Mouse (Mus musculus) lung, adult 10 weeks (tissue): ENCODE results near the gene Slc35c2. TPM values are rescaled to one million over a fixed set of nuclear protein-coding genes. Genes with fewer than 3 reads are reported as not detected.

Source experiments
- polyA plus RNA-seq: library from polyadenylated mRNA; stranded (reverse); fragments of 350-450 nt; fragmentation: Illumina TruSeq; extraction: RNeasy Lipid Tissue Mini Kit (QIAGEN cat#74804); gene quantifications from one replicate; pipeline ENCODE4 v1.2.3, GENCODE M21; 2014; ENCODE audit warnings: low read depth, low replicate concordance; ENCODE audit not compliant: insufficient read depth

The Slc35c2 gene
- 23.1 TPM for polyA plus RNA-seq

DNA sequence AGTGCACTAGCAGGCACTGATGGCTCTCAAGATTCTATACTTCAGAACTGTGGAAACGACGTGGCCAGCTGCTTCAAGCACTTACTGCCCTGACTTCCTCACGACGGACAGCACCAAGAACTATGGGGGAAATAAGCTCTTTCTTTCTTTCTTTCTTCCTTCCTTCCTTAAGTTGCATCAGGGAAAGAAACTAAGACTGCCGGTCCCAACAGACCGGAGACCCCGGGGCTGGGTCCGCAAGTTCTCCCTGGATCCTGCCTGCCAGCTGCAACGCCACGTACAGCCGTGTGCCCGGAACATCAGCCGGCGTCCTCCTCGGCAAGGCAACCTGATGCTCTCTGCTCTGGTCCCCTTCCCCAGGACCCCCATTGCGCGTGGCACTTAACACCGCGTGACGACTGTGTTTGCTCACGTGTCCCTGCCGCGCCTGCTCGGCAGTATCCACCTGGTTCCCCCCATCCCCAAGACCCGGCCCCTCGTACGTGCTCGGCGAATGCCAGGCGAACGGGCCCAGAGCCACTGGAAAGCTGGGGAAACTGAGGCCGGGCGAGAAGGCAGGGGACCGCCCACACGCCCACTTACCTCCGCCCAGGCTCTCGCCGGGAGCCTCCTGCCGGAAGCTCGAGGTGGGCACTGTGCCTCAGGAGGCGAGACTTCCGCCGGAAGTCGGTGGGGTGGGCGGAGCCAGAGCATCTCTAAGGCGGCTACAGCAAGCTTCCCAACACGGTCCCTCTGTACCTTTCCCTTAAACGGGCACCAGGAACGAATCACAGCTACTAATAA, at the start of gene Slc35c2:
Slc35c2 (minus strand) TSS at position 668 of the 783 bp plus-strand sequence.

DNA sequence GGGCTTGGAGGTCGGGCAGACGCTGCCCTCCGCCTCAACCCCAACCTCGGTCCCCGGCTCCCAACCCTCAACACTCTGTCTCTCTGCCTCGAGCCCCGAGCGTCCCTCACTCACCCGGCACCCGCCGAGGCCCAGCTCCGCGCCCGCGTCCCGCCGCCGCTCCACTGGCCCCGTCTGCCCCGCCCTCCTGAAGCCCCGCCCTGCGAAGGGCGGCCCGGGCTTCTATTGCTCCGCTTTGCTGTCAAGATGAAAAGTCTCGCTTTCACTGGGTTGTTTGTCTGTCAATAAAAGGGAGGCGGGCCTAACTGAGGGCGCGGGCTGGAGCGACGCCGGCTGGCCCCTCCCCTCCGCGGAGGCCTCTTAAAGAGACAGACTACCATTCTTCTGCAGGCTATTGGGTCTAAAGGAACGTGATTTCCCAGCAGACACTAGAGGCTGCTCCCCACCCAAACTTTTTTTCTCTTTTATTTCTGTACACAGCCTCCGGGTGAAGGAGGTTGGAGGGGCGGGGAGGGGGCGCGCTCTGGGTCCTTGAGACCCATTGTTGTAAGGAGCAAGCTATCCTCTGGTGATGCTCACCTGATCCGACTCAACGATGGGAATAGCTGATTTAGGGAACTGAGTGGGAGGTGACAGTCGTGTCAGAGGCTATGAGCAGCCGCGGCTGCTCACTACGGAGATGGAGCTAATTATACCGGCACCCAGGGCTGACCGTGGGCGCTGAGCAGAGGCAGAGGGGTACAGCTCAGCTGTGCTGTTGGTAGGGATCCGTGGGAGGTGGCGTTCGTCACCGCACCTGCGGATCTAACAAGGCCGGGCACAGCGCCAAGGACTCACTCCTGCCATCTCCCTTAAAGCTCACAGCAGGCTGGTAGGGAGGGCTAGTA, 38.9 kb upstream of the Slc35c2 start, which contains the start of gene Elmo2:
Elmo2 (minus strand) TSS at position 176 of the 887 bp plus-strand sequence.

DNA sequence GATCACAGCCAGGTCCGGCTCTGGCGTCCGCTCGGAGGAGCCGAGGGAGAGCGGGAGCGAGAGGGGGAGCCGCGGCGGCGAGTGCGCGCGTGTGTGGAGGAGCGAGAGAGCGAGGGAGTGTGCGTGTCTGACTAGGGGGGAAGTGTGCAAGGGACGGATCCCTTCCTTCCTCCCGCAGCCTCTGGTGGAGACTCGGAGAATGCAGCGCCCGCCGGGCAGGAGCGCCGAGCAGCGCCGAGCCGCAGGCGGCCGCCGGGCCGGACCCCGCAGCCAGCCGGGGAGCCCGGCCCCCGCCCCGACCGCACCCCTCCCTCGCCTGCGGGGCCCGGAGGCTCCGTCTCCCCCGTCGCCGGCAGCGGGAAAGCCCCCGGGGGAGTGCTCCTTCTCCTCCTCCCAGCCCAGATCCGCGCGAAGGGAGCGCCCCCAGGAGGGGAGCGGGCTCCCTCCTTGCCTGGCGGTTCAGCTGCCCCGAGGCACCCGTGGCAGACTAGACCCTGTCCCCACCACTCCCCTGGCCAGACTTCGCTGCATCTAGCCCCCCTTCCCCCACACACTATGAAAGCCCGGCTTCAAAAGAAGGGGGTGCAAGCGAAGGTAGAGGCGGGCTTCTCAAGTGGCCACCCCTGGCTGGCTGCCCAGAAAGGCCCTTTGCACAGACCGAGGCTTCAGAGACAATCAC, 52.9 kb downstream of the Slc35c2 start, which contains the start of gene Cdh22:
Cdh22 (minus strand) TSS at position 241 of the 679 bp plus-strand sequence.

Other genes with a start within 250 kb of the Slc35c2 start
- gene Cd40, start 232.2 kb downstream of the Slc35c2 start, polyA plus RNA-seq: 22.3 TPM
- gene 1700025C18Rik, start 197.1 kb downstream of the Slc35c2 start, polyA plus RNA-seq: not detected
- 0.85 TPM for gene Cdh22, start 53.0 kb downstream of the Slc35c2 start, polyA plus RNA-seq
- gene Elmo2, start 38.6 kb upstream of the Slc35c2 start, polyA plus RNA-seq: 29.0 TPM
- gene Zfp663, start 80.9 kb upstream of the Slc35c2 start, polyA plus RNA-seq: 0.11 TPM
- gene Zfp334, start 100.4 kb upstream of the Slc35c2 start, polyA plus RNA-seq: 1.6 TPM
- gene Ocstamp, start 112.5 kb upstream of the Slc35c2 start, polyA plus RNA-seq: not detected
- gene Slc13a3, start 185.4 kb upstream of the Slc35c2 start, polyA plus RNA-seq: 1.00 TPM
- gene Trp53rka, start 205.5 kb upstream of the Slc35c2 start, polyA plus RNA-seq: 15.9 TPM
- gene Slc2a10, start 215.9 kb upstream of the Slc35c2 start, polyA plus RNA-seq: 2.7 TPM